Mouse (Mus musculus) spleen, adult 2 months (tissue): ENCODE results near the gene Acbd6.

Experiments used
- CTCF ChIP-seq: fragments of 200-500 bp; IDR thresholded peaks from 2 replicates; pipeline ENCODE4 v1.5.1; 2011; ENCODE audit warnings: mild to moderate bottlenecking, inconsistent platforms; ENCODE audit not compliant: insufficient read depth, insufficient read length, insufficient replicate concordance; ENCODE audit errors: extremely low read depth
- POLR2A ChIP-seq: fragments of 200-500 bp; IDR thresholded peaks from 2 replicates; pipeline ENCODE4 v1.6.1; 2011; ENCODE audit warnings: low read depth, low read length, inconsistent platforms

GRCm38 (mm10) chr1:155558012-155558842 lies at the start of gene Acbd6:
- TF ChIP-seq CTCF: no peak
- peak; percentile 10 for TF ChIP-seq POLR2A
